Mouse (Mus musculus) stomach, postnatal 0 days (tissue): ENCODE measurements at regions not wholly inside any gene's neighbourhood (a gene's known extent, or its start where the extent isn't known, plus 50 kb on each side); places are given as distances from the start of the nearest gene placed in this dataset.

Experiments
- CTCF ChIP-seq: IDR thresholded peaks from 2 replicates; pipeline ENCODE4 v1.5.1; 2016; ENCODE audit warnings: antibody characterized with exemption, low read depth, mild to moderate bottlenecking, moderate library complexity
- EP300 ChIP-seq: optimal IDR thresholded peaks from 2 replicates; pipeline ENCODE3; 2016; ENCODE audit warnings: antibody characterized with exemption

DNA sequence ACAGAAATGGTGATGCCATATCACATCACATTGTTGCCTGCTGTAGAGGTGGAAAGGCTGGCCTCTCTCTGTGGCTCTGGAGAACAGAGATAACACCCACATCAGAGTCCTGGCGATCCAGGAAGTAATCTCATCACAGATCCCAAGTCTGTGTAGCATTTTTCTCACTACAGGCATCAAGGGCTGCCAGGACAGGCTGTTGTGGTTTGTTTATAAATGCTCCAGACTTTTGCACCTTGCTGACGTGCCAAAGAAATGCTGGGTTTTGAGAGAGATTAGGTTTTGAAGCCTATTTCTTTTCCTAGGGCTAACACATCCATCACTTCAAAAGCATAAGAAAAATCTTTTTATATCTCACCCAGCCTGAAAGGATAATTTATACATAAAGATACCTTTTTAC, 76.3 kb downstream of the Drd1 start:
- TF ChIP-seq CTCF (no peak), EP300 (no peak)
